Mouse (Mus musculus) kidney, postnatal 36 days (tissue): Measurements from ENCODE around the gene Bad.

Experiments
- DNase-seq, 2 experiments: peaks; one replicate each; pipeline ENCODE4 v3.0.0; 2021 to 2022; ENCODE audit warnings: mixed read lengths in 2 of 2

Gene Bad

DNA sequence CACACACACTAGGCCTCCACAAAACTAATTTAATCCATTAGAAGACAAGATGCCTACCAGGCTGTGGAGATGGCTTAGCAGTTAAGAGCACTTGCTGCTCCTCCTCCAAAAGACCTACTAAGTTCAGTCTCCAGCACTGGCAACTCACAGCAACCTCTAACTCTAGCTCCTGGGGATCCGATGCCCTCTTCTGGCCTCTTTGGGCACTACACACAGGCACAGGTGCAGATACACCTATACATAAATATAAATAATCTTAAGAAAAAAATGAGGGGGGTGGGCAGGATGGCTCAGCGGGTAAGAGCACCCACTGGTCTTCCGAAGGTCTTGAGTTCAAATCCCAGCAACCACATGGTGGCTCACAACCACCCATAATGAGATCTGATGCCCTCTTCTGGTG lies 5.4 kb upstream of the Bad start:
- DNase-seq, result peak in 1 of 2 experiments; percentile 66

DNA sequence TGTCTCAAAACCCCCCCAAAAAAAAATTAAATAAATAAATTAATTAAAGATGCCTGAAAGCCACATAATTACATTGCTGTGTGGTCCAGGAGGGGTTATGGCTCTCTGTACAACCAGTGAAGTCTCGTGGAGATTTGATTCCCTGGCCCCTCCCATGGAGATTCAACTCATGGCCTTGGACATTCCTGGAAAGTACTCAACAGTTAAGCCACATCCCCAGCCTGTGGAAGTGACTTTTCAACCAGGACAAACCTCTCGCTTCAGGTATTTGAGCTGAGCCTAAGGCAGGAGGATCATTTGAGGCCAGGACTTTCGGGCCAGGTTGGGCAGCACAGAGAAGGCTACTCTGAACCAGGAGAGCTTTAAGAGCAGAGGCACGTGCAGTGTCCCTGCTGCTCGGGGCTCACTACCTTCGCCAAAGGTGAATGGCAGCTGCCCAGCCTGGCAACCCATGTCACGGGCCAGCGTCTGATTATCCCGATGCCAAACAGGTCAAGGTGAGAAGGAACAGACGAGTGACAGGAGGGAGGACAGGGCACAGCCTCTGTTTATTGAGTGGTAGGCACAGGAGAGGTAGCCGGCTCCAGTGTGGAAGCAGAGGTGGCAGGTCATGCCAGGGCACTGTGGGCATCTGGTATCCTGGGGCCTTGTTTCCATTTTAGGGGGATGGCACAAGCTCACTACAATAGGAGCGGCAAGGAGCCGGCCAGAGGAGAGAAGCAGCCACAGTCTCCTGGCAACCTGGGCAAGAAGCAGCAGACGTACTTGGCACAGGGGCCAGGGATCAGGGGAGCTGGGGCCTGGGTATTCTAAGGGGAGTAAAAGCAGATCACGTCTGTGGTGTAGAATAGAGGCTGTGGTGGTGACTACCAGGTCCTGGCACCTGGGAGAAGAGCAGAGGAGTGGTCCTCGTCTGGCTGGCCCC lies 3.9 kb upstream of the Bad start:
- DNase-seq, result no peak

GRCm38 (mm10) chr19:6939106-6940002 lies 2.3 kb upstream of the Bad start:
- no peak for DNase-seq

GRCm38 (mm10) chr19:6940396-6941351 lies 987 bp upstream of the Bad start:
- peak in 1 of 2 experiments; percentile 24 for DNase-seq

DNA sequence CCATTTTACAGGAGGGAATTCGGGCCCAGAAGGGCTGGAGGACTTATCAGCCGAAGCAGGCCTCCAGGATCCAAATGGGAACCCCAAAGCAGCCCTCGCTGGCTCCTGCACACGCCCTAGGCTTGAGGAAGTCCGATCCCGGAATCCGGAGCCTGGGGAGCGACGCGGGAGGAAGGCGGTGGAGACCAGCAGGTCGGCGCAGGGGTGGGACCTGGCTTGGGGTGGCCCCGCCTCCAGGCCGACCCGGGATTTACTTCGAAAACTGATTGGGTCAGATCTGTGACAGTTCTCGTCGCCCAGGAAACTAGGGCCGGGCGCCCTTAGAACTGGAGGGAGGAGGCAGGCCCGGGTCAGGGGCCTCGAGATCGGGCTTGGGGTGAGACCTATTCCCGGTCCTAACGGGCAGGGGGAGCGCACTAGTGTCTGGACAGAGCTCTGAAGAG lies 609 bp downstream of the Bad start, which contains the start of gene Gpr137:
Gpr137 (minus strand) TSS at position 232 of the 443 bp plus-strand sequence.
- peak; percentile 98 to 99 for DNase-seq

DNA sequence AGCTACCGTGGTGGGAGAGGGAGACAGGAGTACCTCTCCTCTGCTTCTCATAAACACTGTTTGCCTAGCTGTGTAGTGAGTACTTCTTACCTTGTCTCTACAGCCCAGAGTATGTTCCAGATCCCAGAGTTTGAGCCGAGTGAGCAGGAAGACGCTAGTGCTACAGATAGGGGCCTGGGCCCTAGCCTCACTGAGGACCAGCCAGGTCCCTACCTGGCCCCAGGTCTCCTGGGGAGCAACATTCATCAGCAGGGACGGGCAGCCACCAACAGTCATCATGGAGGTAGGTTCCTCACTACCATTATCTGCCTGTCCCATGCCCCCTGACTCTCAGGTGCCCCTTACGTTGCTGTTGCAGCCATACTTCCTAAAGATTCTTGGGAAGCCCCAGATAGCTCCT lies 1.1 kb downstream of the Bad start:
- DNase-seq, result no peak

DNA sequence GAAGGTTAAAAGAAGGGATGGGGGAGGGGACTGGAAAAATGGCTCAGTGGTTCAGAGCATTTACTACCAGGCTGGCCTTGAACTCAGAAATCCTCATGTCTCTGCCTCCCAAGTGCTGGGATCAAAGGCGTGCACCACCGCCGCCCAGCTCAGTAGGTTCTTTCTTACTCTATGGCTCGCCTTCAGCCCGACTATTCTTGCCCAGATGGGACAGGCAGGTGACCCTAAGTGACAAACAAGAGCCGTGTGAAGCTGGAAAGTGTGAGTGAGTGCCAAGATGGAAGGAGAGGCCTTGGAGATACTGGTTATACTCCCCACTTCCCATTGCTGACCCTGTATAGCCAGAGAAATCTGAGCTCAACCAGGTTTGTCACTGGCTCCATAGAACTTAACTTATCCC lies 2.0 kb downstream of the Bad start:
- DNase-seq, result no peak

- DNase-seq, result no peak
These were observed 6.1 kb downstream of the Bad start for GRCm38 (mm10) chr19:6947742-6948141.

DNA sequence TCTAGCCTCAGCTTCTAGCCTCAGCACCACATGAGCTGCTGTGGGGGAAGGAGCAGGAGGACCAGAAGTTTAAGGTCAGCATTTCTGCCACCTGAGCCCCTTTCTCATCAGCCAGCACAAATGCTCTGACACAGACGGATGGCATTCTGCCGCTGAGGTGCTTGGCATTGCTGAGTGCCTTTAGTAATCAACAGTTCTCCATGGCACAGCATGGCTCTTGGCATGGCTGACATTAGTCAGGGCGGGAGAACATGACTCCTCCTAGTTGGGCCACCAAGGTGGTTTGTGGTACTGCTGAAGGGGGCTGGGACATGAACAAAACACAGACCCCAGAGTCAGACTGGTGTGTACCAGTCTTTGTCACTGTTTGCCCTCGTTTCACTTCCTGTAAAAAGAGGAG lies 6.5 kb downstream of the Bad start:
- DNase-seq, result no peak

- no peak for DNase-seq
These were observed 7.9 kb downstream of the Bad start for GRCm38 (mm10) chr19:6949532-6949931.

GRCm38 (mm10) chr19:6949951-6950350 lies 8.3 kb downstream of the Bad start:
- DNase-seq, result no peak

DNA sequence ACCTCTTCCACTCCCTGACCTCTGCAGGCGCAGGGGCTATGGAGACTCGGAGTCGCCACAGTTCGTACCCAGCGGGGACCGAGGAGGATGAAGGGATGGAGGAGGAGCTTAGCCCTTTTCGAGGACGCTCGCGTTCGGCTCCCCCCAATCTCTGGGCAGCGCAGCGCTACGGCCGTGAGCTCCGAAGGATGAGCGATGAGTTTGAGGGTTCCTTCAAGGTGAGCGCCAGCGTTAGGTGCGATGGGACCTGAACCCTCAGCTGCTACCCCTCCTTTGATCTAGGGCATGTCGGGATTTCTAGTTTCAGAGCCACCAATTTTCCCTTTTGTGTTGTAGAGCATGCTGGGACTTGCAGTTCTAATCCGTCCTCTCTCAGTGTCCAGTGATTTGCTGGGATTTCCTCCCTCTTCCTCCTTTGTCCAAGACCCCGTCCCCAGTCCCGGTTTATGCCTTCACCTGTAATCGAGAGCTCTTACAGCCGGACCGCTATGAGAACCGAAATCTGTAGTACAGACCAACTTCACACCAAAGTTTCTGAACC lies 9.0 kb downstream of the Bad start:
- peak; percentile 63 to 66 for DNase-seq

DNA sequence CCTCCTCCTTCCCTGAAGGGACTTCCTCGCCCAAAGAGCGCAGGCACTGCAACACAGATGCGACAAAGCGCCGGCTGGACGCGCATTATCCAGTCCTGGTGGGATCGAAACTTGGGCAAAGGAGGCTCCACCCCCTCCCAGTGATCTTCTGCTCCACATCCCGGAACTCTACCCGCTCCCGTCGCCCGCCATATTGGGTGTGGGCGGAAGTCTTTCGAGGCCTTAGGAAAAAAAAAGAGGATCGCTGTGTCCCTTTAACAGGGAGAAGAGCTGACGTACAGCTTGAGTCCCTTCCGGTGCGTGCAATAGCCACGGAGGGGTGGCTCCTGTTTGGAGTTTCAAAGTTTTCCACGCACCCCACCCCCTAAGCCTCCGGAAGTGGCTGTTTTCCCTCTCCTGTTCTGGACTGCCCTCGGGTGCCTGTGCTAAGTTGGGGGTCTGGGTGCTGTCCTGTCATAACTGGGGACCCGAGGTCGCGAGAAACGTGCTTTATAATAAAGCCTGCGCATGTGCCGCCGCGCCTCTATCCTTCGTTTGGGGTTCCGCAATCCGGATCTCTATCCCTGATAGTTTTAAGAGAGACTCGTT lies 9.8 kb downstream of the Bad start:
- DNase-seq, result peak; percentile 96 to 97

GRCm38 (mm10) chr19:6951994-6952711 lies 10.5 kb downstream of the Bad start:
- DNase-seq, result peak; percentile 92 to 93

DNA sequence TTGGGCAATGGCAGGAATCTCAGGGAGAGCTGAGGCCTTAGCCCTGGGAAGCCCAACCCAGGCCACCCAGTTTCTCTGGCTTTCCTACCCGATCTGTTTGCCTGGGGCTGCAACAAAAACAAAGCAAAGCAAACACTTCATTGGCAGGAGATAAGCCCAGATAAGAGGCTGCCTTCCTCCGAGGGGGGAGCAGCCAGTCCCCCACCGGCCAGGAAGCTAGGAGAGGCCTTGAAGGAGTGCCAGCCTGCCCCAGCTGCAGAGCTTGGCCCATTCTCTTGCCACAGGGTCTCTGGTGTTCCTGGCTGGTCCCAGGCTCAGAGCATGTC lies 11.0 kb downstream of the Bad start:
- peak; percentile 75 to 77 for DNase-seq

GRCm38 (mm10) chr19:6954046-6954445 lies 12.4 kb downstream of the Bad start:
- peak; percentile 69 to 86 for DNase-seq

GRCm38 (mm10) chr19:6955424-6955823 lies 13.8 kb downstream of the Bad start:
- no peak for DNase-seq

- DNase-seq, result no peak
These were observed 14.8 kb downstream of the Bad start for GRCm38 (mm10) chr19:6956461-6956860.

- DNase-seq, result peak; percentile 48 to 81
These were observed 27.0 kb downstream of the Bad start for GRCm38 (mm10) chr19:6968491-6969271.

DNA sequence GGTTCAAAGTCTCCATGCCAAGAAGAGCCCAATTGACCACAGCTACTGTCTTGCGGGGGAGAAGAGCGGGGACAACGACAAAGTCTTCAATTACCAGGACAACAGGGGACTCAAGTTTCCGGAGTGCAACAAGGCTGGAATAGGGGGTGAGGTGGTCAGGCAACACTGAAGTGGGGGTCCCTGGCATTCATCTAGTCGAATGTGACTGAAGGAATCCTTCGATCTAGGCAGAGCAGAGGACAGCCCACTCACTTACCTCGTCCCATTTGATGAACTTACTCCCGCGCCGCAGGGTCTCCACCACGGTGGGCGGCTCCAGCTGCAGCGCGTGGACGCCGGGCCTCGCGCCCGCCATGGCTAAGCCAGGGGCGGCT lies 27.6 kb downstream of the Bad start:
- DNase-seq, result no peak
